Mouse (Mus musculus) thymus, postnatal 4 days (tissue): ENCODE measurements around the gene Pofut2.
"Not testable (repeated sequence)": the region's sequence is repeated elsewhere in the genome, so short reads cannot be mapped to it uniquely, and the experiment has no call there.

Experiments used
- DNase-seq: peaks from one replicate; pipeline ENCODE4 v3.0.0; 2021

Pofut2 gene

DNA sequence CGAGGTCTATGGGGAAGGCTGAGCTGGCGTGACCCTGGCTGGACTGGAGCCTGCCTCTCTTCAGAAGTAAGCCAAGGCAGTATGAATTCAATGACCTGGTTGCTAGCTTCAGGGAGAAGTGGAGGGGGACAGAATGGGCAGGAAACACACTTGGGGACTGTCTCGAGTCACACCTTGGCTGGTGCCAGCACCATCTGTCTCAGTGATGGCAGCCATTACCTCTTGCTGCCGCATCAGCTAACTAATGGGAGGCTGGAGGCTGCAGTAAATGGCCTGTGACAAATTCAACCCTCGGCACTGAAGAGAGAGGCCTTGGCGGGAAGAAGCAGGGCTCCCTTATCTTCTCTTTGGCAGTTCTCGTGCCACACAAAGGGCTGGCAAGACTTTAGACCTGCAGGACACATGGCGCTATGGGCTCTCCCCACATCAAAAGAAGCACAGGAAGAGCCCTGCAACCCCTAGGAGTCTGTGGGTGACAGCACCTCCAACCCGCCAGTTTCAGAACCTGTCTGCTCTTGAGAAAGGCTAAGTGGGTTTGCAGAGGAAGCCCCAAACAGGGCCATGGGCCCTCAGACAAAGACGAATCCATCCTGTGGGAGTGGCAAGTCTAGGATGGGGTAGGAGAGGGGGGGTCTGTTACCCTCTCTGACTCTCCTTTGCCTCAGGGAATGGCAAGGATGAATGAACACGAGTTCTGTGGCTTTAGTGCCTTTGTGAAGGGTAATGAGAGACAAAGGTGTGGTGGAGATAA lies 14.1 kb downstream of the Pofut2 start:
- no peak for DNase-seq

DNA sequence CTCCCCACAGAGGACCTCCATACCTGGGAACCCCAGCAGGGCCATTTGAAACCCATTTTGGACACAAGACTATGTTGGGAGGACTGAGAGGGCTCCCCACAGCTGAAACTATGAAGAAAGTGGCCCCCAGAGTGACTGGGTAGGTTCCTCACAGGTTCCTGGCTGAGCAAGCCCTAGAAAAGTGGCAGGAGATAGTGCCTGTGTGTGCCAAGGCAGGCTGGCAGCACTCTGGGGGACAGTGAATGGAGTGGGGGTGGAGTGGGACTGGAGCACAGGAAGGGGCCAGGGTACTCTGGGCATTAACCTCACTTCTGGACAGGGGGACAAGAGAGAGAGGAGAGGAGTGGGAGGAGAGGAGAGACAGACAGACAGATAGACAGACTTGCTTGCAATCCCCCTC lies 14.8 kb downstream of the Pofut2 start:
- no peak for DNase-seq

DNA sequence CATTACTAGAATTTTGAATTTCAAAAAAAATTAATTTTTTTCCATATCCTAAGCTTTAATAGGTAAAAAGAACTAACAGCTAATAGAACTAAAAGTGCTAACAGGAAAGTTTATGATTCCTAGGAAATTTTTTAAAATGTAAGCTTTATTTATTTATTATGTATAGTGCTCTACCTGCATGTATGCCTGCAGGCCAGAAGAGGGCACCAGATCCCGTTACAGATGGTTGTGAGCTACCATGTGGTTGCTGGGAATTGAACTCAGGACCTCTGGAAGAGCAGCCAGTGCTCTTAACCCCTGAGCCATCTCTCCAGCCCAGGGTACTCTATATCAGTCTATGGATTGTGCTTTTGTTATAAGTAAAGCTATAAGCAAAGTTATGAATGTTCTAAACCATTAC lies 23.1 kb downstream of the Pofut2 start:
- DNase-seq, result not testable (repeated sequence)

- peak; percentile 82 for DNase-seq
Measured at GRCm38 (mm10) chr10:77282822-77283221, 23.8 kb downstream of the Pofut2 start.

GRCm38 (mm10) chr10:77284832-77285231 lies 25.8 kb downstream of the Pofut2 start:
- DNase-seq, result no peak

DNA sequence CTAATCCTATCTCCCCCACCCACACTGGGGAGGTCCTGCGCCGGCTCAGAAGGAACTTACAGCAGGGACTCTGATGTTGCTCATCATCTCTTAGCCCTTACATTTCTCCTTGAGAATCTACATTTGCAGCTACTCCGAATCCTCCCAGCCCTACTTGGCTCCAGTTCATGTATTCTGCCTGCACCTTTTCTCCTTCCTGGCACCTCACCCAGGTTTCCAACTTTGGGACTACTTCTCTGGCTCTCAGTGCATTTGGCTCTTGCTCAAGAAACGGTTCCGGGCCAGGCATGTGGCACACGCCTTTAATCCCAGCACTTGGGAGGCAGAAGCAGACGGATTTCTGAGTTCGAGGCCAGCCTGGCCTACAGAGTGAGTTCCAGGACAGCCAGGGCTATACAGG lies 28.6 kb downstream of the Pofut2 start:
- no peak for DNase-seq

DNA sequence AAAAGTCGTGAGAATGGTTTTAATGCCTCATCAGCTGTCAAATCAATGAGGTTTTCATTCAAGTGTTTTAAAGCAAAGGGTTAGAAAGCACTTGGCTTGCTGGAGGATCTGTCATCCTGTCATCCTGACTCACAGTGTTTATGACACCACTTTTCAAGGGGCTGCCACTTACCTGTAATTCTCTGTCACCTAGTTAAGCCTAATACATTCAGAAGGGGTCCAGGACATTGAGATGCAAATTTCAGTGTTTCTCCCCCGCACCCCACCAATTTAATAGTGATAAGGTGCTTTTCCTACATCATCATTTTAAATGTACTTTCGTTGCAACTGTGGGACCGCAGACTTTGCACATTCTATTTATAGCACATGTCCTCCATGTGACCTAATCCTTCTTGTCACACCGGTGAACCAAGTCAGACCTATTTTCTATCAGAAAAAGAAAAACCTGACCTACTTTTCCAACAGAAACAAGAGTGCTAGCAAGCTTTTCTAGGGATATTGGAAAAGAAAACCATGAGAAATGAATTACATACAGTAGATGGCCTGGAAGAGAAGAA lies 29.7 kb downstream of the Pofut2 start:
- DNase-seq, result no peak

GRCm38 (mm10) chr10:77289559-77289958 lies 30.5 kb downstream of the Pofut2 start:
- DNase-seq, result no peak

- DNase-seq, result no peak
Measured at GRCm38 (mm10) chr10:77290624-77291366, 31.8 kb downstream of the Pofut2 start.

- DNase-seq, result no peak
Measured at GRCm38 (mm10) chr10:77294691-77295090, 35.7 kb downstream of the Pofut2 start.

DNA sequence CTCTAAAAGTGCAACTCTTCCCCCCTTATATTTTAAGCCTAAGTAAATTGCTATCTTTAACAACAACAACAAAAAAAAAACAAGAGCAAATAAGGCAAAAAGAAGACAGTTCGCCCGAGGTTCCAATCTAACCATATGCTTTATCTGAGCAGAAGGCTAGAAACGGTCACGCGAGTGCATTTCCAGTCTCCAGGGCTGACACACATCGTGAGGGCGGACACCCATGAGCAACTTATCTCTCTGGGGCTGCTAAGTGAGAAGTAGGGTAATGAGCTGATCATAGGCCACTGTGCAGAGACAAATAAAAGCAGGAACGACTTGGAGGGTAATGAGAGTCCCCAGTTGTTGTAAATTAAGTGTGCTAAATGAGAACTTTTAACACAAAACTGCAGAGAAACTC lies 39.6 kb downstream of the Pofut2 start:
- DNase-seq, result no peak

GRCm38 (mm10) chr10:77299194-77299593 lies 40.2 kb downstream of the Pofut2 start:
- no peak for DNase-seq

DNA sequence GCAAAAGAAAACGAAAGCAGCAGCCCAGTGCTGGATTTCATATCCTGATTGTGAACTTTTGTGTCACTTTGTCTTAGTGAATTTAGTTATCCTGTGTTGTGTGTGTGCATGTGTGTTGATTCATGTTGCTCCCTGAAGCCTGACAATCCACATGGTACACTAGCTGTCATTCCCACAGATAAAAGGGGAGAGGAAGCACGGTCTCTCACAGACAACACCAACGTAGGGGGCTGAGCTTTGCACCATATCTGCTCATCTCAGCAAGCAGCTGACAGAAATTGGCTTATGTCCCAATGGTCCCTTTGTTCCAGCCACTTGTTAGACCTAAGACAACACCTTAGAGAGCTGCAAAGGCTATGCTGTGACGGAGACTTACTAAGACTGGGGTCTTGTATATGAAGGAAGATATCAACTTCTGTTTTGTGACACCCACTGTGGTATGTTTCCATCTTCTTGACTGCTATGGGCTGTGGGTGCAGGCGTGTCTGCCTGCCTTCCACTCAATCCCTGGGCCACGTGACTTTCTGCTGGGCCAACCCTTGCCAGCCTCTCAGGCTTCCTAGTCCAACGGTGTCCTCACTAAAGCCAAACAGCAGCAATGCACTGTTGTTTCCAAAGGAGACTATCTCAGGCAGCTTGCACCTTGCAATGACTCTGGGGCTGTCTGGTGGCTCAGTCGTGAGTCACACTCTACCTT lies 41.4 kb downstream of the Pofut2 start:
- DNase-seq, result no peak

- no peak for DNase-seq
Measured at GRCm38 (mm10) chr10:77300934-77301297, 41.9 kb downstream of the Pofut2 start.

- no peak for DNase-seq
Measured at GRCm38 (mm10) chr10:77304362-77304761, 45.3 kb downstream of the Pofut2 start.

DNA sequence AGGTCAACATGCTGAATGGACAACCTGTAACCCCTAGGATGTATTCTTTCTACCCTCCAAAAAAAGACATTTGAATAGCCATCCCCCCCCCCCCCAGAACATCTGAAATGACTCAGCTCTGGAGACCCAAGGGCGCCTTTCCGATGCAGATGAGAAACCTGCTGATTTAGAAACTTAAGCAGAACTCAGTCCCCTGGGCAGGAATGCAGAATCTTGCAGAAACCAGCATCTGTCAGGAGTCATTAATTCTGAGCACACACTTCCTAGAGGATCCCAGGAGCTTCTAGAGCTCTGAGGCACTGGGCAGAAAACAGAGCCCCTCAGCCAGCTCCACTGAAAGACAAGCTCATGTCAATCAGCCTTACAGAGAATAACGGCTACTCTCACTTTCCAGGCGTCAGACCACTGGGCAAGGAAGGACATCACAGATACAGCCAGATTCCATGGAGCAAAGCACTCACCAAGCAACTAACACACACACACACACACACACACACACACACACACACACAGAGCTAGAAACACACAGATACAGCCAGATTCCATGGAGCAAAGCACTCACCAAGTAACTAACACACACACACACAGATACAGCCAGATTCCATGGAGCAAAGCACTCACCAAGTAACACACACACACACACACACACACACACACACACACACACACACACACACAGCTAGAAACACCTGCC lies 46.0 kb downstream of the Pofut2 start:
- no peak for DNase-seq

- DNase-seq, result no peak
Measured at GRCm38 (mm10) chr10:77305766-77306165, 46.7 kb downstream of the Pofut2 start.

- DNase-seq, result no peak
Measured at GRCm38 (mm10) chr10:77308978-77309377, 50.0 kb downstream of the Pofut2 start.

DNA sequence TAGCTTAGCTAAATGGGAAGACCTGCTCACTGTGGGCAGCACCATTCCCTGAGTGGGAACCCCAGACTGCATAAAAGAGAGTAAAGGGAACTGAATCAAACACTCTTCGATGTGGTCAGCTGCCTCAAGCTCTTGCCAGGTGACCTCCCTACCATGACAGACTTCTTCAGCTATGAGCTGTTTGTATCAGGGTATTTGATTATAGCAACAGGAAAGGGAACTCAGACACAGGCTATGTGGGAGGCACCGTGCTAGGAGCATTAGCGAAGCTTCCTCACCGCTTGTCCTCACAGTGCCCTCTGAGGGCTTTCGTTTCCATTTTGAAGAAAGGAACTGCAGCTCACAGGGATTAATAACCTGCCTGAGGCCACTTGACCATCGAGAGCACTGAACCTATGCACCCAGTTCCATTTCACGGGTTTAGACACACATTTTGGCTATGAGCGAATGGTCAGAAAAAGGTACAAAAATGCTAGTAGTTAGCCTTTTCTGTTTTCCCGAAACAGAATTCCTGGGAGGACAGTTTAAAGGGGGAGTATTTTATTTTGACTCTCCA lies 55.8 kb downstream of the Pofut2 start:
- DNase-seq, result no peak

- no peak for DNase-seq
Measured at GRCm38 (mm10) chr10:77315682-77316081, 56.7 kb downstream of the Pofut2 start.
